Mouse (Mus musculus): Measurements from ENCODE around the gene Osbpl6. TPM values are rescaled to one million over a fixed set of nuclear protein-coding genes. Genes with fewer than 3 reads are reported as not detected.

Osbpl6 gene
- total RNA-seq (2021): 10 to 100 TPM; 65.8 to 74.5 TPM

- peak; percentile 76 to 81 for DNase-seq
Measured at GRCm38 (mm10) chr2:76406151-76406936, at the start of gene Osbpl6. TSS of gene Osbpl6 (plus strand) at chr2:76406508.

- DNase-seq: no peak
Measured at GRCm38 (mm10) chr2:76360226-76360625, 46.1 kb upstream of the Osbpl6 start, which contains the start of gene Cyct. TSS of gene Cyct (minus strand) at chr2:76360450.

DNA sequence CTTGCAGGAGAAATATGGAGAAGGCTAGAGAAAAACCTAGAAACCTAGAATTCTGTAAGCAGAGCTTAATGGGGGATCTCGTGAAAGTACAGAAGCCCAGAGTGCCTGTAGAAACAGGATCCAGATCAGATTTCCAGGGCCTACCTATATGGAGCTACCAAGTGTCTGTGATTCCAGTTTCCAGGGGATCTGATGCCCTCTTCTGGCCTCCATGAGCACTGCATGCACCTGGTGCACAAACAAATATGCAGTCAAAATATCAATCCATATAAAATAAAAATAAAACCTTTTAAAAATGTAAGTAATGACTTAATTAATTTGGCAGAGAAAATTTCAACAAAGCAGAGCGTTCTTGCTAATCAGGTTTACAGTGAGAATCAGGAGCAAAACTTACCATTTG lies 44.2 kb upstream of the Osbpl6 start:
- no peak for DNase-seq

DNA sequence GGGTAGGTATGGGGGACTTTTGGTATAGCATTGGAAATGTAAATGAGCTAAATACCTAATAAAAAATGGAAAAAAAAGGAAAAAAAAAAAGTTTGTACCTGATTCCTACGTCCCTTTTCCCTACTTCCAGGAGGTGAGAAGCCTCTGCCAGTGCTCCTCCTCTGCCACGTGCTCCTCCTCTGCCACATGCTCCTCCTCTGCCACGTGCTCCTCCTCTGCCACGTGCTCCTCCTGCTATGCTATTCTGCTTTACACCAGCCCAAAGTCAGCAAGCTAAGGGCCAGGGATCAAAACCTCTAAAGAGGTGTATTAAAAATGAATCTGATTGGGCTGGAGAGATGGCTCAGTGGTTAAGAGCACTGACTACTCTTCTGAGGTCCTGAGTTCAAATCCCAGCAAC lies 40.5 kb upstream of the Osbpl6 start:
- DNase-seq: no peak

DNA sequence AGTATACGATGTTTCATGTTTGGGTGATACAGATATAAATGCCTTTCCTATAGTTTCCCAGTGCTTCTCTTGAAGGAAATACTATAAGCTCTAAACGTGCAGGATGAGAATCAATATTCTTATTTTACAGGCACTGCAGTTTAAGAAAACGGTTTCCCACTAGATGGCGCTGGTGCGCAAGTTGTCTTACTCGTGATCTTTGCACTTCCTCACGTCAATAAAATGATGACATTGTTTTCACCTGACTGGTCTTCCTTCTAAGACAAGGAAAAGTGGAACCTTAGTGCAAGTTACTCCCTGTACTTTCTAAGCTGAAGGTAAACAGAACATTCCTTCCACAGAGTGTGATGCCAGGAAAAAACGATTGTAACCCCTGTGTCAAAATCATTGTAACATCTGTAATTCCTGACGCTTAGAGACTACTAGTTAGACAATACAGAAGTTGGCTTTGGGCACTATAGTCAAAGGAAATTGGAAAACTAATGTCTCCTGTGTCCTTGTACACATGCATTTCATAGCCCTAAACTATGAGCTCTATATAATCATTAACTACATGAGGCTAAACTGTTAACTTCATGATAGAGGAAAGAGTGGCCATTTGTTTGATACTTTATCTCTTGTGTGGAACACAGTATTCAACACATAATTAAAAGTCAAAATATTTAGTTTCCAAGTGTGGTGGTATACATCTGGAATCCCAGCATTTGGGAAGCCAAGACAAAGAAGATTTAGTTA lies 39.0 kb upstream of the Osbpl6 start:
- peak; percentile 70 to 71 for DNase-seq

DNA sequence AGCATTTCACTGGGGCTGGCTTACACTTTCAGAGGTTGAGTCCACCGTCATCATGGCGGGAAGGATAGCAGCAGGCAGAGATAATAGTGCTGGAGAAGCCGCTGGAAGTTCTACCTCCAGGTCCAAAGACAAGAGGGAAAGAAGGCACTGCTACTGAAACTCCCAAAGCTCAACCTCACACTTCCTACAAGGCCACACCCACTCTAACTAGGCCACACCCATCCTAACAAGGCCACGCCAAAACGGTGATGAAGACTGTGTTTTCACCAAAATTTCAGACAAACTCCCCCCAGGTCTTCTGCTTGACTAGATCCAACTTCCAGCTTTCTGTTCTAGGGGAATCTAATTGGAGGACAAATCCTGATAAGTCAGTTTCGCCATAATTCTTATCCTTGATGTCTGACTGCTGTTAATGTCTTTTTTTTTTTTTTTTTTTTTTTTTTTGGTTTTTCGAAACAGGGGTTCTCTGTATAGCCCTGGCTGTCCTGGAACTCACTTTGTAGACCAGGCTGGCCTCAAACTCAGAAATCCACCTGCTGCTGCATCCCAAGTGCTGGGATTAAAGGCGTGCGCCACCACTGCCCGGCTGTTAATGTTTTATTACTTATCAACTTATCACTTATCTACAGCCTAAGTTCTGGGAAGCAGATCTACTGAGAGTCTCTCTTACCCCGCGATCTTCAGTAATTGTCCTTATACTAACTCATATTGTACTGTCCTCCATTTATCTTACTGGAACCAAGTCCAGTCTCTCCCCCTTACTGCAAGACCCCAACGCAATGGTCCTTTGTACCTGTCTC lies 37.2 kb upstream of the Osbpl6 start:
- no peak for DNase-seq

DNA sequence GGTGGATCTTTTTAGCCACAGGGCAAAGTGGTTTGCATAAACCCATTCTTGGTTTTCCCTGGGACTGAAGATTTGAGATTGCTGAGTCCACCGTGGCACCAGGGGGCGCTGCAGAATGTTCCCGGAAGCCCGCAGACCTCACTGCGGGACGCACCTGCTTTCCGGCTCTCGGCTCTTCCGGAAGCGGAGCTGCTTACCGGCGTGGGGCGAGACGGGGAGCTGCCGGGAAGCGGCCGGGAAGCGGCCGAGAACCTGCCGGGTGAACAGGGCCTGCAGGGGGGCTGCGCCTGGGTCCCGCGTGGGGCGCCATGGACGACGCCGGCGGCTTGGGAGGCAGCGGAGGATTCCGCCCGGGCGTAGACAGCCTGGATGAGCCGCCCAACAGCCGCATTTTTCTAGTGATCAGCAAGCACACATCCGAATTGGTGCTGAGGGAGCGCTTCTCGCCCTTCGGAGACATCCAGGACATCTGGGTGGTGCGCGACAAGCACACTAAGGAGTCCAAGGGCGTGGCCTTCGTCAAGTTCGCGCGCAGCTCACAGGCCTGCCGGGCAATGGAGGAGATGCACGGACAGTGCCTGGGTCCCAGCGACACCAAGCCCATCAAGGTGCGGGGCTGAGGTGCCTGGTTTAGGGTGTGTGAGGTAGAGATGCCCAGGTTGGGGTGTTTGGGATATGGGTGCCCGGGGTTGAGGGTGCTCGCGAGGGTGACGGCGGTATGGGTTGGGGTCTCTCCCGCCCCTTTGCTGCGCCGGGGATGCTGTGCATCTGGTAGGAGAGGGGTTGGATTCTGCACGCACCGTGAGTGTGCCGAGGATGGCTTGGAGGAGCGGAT lies 36.3 kb upstream of the Osbpl6 start, which contains the start of gene Rbm45:
Gene Rbm45, plus strand, starts transcription at position 164 of the 835 bp plus-strand sequence.
- peak; percentile 85 to 87 for DNase-seq

GRCm38 (mm10) chr2:76370656-76370922 lies 35.7 kb upstream of the Osbpl6 start:
- DNase-seq: no peak

GRCm38 (mm10) chr2:76372244-76372643 lies 34.1 kb upstream of the Osbpl6 start:
- DNase-seq: no peak

DNA sequence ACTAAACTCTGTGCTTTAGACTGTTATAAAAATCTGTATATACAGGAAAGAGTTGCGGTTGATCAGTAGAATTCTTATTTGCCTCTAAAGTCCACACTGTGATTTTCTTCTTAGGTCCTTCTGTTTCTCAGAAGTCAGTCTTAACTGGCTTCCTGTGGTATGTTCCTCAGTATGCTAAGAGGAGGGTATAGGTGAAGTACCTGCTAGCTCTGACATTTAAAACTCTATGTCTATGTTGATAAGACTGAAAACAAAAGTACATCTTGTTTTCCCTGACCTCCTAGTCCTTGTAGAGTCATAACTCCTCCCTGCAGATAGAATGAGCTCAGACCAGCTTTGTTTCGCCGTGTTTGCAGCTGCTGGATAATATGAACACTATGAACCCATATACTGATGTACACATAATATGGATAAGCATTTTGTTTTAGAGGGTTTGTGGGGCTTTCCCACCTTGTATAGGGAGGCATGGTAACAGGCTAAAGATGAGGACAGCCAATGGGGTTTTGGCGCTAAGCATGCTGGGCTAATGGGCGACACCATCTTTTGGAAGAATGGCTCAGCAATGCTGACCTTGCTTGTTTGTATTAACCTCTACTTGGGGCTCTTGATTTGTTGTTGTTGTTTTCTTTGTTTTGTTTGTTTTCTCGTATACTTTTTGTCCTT lies 31.6 kb upstream of the Osbpl6 start:
- DNase-seq: no peak

DNA sequence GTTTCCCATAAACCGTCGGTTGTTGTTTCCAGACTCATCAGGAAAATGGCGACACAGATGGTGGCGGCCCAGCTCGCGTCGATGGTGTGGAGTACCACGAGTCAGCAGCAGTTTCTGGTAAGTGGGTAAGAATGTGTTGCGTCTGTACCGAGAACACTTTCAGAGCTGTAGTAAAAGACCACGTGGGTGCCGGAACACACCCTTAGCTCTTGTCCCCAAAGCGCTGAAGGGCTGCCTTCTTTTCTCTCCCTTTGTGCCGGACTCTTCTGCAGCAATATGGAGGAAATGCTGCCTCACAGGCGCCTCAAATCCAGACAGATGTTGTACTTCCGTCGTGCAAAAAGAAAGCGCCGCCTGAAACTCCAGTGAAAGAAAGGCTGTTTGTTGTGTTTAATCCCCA lies 27.7 kb upstream of the Osbpl6 start:
- no peak for DNase-seq

- DNase-seq: no peak
Measured at GRCm38 (mm10) chr2:76386531-76386930, 19.8 kb upstream of the Osbpl6 start.

GRCm38 (mm10) chr2:76400178-76400577 lies 6.1 kb upstream of the Osbpl6 start:
- DNase-seq: no peak

GRCm38 (mm10) chr2:76405596-76406150 lies 635 bp upstream of the Osbpl6 start:
- DNase-seq: no peak

DNA sequence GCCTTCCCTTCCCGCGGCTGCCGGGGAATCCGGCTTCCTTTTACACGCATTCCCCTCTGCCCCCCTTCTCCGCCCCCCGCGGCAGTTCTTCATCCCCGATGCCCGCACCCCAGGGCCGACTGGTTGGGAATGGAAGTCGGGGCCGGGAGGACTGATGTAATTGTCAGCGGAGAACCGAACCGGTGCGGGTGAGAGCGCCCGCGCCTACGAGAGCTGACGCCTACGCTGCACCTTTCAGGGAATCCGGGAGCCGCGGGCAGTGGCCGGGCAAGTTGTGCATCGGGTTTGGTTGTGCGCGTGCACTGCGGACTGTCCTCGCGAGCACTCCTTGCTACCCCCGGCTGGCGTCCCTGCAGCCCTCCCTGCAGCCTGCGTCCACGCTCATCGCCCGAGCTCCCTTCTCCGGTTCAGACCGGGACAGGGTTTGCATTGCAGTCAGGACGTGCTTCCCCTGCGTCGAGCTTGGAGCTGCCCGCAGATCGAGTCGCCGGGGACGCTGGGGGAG lies 681 bp downstream of the Osbpl6 start:
- DNase-seq: peak; percentile 72 to 73

GRCm38 (mm10) chr2:76409526-76409925 lies 3.2 kb downstream of the Osbpl6 start:
- DNase-seq: no peak

DNA sequence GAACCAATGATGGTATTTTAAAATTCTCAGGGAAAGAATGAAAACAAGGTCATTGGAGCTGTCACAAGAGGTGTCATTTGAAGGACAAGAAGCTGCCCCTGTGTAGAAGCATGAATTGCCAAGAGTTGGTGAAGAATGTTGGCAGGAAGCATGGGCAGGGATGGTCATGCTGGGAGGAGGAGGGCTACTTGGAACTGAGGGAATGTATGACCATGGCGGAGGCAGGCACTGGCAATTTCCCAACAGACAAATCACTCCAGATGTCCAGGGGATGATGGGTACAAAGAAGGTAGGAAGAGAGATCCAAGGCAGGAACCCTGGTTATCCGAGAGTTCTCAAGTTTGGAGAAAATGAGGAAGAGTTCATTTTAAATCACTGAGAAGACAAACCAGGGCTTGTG lies 3.7 kb downstream of the Osbpl6 start:
- no peak for DNase-seq

DNA sequence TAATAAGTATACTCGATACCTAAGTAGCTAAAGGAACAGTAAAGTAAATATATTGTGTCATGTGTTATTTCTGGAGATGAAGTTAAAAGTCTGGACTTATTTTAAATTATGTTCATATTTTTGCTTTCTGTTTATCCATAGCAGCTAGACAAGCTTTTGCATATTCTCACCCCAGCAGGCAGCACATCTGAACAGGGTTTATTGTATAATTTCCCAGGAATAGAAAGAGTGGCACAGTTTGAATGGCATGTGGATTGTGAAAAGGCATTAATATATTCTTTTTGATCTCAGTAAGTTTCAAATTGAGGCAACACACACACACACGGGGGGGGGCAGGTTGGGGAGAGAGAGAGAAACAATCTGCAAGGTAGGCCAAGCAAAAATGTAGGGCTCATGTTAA lies 6.6 kb downstream of the Osbpl6 start:
- DNase-seq: no peak

DNA sequence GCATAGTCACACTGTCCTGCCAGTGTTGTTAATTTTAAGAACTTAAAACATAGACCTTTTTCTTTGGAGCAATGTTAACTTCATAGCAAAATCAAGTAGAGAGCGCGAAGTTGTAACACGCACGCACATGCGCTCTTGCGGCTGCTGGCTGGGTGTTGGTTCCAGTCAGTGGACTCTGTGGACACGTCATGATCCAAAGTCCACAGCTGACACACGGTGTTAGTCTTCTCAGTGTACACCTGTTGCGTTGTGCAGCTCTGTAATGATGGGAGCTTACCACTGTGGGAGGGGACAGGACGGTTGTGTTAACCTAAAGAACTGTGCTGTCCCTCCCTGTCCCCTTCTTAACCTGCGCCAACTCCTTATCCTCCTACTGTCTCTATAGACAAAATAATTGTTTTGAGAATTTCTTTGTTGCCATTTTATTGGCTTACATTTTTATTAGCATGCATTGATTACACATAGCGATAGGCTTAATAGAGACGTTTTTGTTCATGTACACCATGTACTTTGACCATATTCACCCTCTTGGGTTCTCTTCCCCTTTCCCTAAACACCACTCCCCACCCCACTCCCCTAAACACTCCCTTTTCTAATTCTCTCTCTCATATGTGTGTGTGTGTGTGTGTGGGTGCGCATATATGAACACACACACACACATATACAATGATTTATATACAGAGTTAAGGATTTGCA lies 11.3 kb downstream of the Osbpl6 start:
- DNase-seq: no peak

- DNase-seq: no peak
Measured at GRCm38 (mm10) chr2:76418142-76418518, 11.8 kb downstream of the Osbpl6 start.
